Mouse (Mus musculus): ENCODE data around the gene Cdk15.

Gene Cdk15

GRCm38 (mm10) chr1:59321880-59322836 is 65.5 kb downstream of the Cdk15 start:
- no peak for DNase-seq (ENCODE audit: low read depth, low spot score)

- DNase-seq (ENCODE audit: low read depth, low spot score) = no peak
Observed at GRCm38 (mm10) chr1:59326854-59327395, 70.2 kb downstream of the Cdk15 start.

DNA sequence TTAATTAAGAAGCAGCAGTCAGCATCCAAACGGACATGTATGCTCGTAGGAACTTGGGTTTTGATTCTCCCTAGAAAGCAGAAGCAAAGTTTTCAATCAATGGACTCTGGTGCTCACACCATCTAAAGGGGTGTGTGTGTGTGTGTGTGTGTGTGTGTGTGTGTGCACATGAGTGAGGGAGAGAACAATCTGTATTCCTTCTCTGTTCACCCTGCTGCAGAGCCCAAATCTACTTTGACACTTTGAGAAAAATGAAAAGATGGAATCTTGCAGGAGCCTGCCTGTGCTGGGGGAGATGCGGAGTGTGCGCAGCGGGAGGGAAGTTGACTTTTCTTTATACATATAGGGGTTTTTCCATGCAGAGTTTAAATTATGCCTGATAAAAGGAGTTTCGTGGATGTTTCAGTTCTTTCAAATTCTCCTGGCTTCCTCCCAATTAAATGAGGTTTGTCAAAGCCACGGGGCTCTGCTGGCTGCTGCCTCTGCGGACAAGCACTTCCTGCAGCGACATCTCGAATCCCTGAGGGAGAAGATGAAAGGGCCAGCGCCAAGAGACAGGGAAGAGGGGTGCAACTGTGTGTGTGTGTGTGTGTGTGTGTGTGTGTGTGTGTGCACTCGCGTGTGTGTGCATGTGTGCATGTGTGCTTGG is 76.2 kb downstream of the Cdk15 start:
- no peak for DNase-seq (ENCODE audit: low read depth, low spot score)

- DNase-seq (ENCODE audit: low read depth, low spot score) = no peak
Observed at GRCm38 (mm10) chr1:59333386-59333759, 76.7 kb downstream of the Cdk15 start.

GRCm38 (mm10) chr1:59333860-59334561 is 77.3 kb downstream of the Cdk15 start:
- no peak for DNase-seq (ENCODE audit: low read depth, low spot score)

GRCm38 (mm10) chr1:59334562-59334890 is 77.8 kb downstream of the Cdk15 start:
- DNase-seq (ENCODE audit: low read depth, low spot score) = no peak

DNA sequence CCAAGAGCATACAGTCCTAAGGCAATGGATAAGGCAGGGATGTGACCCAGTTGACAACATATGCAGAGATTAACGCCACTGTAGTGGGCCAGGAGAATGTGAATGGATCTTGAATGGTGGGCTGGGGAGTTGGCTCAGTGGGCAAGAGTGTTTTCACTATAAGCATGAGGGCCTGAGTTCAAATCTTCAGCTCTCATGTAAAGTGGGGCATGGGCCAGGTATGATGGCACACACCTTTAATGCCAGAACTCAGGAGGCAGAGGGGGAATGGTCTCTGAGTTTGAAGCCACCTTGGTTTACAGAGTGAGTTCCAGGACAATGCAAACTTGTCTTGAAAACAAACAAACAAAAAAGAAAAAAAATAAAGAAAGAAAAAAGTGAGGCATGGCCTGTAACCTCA is 79.5 kb downstream of the Cdk15 start:
- DNase-seq (ENCODE audit: low read depth, low spot score) = no peak

- DNase-seq (ENCODE audit: low read depth, low spot score) = peak; percentile 27
Observed at GRCm38 (mm10) chr1:59340814-59341588, 84.3 kb downstream of the Cdk15 start.

DNA sequence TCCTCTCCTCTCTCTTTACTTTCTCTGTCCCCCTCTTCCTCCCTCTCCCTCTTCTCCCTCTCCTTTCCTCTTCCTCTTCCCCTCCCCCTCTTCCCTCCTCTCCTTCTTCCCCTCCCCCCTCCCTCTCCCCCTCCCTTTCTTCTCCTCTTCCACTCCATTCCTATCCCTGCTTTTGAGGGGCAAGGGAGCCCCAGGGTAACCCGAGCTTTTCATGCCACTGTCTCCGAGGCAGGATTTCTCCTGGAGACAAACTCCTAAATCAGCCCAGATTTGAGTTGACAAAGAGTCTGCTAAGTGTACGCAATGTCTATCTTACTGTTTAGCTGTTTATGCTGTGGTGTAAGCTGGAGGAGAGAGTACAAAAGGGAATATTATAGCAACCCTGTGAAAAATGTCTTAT is 85.0 kb downstream of the Cdk15 start:
- no peak for DNase-seq (ENCODE audit: low read depth, low spot score)

GRCm38 (mm10) chr1:59342146-59342545 is 85.4 kb downstream of the Cdk15 start:
- no peak for DNase-seq (ENCODE audit: low read depth, low spot score)

DNA sequence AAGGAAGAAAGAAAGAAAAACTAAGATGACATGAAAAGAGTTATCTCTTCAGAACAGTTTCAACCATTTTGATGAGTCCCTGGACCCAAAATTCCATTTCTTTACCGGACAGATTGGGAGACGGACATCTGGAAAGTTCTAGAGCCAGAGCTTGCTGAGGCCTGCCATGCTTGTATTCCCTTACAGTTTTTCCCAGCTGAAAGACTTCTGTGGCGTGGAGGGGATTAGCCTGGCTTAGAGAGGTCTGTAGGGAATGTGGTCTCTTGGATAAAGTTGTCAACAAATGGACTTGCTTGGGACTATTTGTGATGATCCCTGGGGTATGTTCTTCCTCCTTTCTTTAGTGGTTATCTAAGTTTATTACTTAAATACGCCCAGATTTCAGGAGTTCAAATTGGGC is 96.0 kb downstream of the Cdk15 start:
- no peak for DNase-seq (ENCODE audit: low read depth, low spot score)

DNA sequence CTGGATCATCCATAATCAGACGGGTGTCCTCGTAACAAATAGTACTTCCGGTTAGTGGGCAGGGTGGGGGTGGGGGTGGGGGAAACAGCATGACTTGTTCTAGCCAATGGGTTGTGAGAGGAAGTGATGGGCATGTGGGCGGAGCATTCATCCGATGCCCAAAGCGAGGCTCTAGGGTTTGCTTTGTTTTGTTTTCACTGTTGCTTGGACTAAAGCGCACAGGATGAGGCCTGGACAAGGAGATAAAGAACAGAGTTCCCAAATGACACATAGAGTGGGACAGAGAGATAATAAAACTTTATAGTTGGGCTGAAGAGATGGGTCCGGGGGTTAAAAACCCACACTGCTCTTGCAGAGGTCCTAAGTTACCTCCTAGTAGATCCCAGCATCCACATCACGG is 98.7 kb downstream of the Cdk15 start:
- no peak for DNase-seq (ENCODE audit: low read depth, low spot score)

DNA sequence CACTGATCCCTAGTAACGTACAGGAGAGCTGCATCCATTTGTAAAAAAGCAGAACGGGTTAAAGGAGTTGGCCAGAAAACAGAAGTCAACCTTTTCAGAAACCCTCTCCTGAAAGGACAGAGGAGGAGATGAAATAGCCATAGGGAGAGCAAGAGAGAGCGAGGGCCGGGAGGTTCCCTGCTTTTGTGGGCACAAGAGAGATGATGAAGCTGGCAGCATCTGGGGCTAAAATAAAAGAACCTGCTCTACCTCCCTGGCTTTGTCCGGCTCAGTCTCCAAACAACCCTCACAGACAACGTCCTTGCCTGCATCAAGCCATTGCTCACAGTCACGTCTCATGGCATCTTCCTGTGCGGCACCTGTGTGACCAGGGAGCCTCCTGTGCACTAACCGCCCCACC is 102.4 kb downstream of the Cdk15 start:
- DNase-seq (ENCODE audit: low read depth, low spot score) = no peak

- no peak for DNase-seq (ENCODE audit: low read depth, low spot score)
Observed at GRCm38 (mm10) chr1:59360834-59361233, 104.1 kb downstream of the Cdk15 start.

GRCm38 (mm10) chr1:59361460-59361859 is 104.8 kb downstream of the Cdk15 start:
- no peak for DNase-seq (ENCODE audit: low read depth, low spot score)

- DNase-seq (ENCODE audit: low read depth, low spot score) = no peak
Observed at GRCm38 (mm10) chr1:59361966-59362365, 105.3 kb downstream of the Cdk15 start.

GRCm38 (mm10) chr1:59364463-59365040 is 107.8 kb downstream of the Cdk15 start:
- no peak for DNase-seq (ENCODE audit: low read depth, low spot score)

DNA sequence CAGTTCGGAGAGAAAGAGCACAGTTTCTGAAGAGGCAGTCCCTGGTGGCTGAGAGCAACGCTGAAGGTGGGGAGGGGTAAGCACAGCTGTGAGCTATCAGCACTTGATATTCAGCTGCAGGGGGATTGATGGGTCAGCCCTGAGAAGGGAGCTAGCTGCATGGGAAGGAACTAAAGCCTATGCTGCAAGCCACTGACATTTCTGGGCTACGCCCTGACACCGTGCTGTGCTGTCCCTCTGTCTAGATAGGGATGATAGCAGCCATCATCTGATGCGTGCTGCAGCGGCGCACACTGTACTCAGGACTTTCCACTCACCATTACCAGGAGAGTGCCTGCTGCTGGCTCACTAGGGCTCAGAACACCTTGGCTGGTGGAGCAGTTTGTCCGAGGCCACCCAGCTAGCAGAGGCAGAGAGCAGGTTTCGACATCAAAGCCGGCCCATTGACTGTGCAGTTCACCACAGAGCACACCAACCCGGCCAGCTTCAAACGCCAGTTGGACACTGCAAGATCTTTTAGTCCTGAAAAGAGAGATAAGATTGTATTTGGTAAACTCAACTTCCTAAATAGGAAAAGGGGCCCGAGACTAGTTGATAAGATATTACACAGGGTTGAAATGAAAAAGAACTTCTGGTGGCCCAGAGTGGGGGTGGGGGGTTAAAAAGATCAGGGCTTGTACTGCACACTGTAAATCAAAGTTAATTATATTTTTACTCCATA is 111.4 kb downstream of the Cdk15 start:
- DNase-seq (ENCODE audit: low read depth, low spot score) = no peak

GRCm38 (mm10) chr1:59368649-59369319 is 112.1 kb downstream of the Cdk15 start:
- DNase-seq (ENCODE audit: low read depth, low spot score) = no peak

DNA sequence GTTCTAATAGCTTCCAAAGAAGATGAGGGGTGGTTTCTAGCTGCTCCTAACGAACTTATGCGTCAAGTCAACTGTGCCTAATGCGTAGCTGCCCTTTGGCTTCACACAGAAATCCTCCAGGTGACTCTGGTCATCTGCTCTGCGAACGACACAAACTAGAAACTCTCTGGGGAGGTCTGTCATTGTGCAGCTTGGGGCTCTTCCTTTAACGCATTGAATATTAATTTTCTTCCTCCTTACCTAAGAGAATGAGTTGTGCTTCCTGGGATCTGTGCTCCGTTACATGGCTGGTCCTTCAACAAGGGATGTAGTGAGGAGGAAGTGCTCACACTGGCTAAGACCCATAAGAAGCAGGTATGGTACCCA is 112.6 kb downstream of the Cdk15 start:
- no peak for DNase-seq (ENCODE audit: low read depth, low spot score)
